Mouse (Mus musculus): ENCODE measurements around the gene Dagla.

The Dagla gene

DNA sequence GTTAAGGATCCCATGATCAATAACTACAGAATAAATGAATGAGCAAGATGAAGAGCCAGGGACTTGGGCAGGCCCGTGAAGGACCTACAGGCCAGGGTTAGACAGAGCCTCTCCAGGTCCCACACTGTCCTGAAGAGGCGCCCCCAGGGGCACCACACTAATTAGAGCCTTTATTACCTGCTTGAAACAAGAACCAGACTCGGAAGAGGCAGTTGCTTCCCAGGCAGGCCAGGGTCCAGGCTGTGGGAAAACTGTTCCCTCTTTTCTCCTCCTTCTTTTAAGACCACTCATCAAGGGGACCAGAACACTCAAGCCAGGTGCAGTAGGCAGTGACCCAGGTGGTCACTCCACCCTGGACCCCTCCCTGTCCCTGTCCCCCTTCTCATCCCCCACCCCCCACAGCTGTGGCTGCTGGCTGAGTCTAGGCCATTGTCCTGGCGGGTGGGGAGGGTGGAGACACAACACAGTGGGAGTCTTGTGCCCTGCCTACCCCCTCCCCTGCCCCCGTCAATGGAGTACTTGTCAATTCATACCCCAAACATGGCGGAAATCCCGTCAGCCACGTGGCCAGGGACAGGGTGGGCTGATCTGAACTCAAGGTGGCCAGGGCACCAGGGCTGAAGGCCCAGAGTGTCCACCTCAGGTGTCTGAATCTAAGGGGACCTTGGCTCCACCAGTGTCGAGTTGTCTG, 72.2 kb downstream of the Dagla start:
- peak; percentile 26 for DNase-seq

DNA sequence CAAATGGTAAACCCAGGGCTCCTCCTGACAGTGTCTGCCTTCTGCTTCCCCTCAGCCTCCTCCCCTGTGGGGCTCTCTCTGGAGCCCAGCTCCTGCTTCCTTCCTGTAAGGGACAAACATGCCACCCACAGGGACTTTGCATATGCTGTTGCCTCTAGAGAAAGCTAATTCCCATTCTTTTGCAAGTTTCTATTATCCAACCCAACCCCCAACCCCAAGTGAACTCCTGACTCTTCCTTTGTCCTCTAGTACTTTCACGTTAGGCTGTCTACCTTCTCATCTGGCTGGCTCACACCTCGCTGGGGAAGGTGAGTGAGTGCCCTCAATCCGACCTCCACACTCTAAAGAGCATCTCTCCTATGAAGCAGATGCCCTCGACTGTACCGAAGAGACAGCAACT, 72.8 kb downstream of the Dagla start:
- DNase-seq: no peak

DNA sequence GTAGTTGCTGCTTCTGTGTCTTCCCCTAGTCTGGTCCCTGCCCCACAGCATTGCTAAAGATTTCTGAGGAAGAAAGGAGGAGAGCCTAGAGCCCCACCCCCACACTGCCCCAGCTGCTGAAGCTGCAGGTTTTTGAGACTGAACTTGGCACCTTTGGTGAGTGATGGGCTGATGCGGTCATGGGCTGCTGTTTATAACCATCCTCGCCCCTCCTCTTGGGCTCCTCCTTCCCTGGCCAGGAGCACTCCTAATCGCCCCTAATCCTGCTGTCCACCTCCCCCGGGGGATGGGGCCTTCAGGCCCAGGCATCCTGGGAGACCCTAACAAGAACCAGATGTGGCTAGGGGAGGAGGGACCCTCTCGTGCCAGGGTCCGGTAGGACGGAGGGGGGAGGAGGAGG, 73.7 kb downstream of the Dagla start:
- DNase-seq: no peak

DNA sequence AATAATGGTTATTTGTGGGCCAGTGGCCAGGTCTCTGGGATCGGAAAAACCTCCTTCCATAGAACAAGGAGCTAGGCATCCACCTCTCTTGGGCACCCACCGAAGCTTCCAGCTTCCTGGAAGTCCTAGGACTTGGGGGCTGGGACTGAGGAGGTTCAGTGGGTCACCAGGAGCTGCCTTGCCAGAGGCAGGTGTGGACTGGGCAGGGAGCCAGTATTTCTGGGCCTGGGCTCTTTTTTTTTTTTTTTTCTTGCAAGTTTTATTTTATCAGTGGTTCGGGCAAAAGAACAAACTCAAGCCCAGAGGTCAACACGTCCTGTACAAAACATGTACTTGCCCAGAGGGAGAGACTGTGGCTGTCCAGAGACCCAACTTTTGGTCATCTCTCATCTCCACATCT, 78.9 kb downstream of the Dagla start:
- DNase-seq: no peak

DNA sequence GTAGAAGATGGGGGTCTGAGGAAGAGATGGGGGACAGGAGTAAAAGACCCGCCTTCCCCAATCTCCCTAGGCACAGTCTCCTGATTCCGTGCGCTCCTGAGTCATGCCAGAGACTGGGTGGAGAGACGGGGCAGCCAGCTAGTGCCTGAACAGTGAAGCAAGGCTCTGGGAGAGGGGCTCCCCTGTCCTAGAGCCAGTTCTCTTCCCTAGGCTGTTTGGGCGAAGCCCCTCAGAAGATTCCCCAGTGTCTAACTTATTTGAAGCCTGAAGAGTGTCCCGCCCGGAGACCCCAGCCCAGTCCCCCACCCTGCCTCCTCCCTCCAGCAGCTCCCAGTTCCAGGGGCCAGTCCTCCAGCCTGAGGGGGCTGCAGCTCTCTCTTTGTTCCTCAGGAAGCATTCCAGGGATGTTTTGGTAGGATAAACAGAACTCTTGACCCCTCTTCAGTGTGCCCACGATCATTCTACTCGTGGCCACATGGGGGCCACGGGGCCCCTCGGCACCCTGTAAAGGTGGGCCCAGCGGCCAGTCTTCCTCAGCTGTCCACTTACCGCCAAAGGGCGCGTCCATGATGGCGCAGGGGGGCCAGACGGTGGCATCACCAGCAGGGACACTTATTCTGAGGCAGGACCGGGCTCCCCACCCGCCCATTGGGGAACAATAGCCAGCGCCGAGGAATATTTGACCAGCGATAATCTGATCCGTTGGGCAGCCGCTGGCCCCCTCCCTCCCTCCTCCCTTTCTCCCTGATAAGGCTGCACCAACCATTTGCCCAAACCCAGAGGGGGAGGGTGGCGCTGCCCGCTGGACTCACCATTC, 79.8 kb downstream of the Dagla start:
- no peak for DNase-seq

DNA sequence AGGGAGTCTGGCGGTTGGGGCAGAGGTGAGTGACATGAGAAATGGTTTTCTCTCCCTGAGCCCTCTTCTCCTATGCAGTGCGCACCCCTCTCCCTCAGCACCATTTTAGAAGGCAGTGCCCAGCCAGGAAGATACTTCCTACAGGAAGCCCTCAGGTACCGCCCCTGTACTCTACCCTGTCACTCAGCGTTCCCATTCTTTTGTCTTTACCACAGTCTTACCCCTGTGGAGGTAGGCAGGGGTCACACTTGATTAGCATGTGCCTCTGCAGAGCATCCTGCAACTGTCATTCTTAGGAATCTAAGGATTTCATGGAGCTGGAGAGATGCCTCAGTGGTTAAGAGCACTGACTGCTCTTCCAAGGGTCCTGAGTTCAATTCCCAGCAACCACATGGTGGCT, 81.1 kb downstream of the Dagla start:
- DNase-seq: no peak

DNA sequence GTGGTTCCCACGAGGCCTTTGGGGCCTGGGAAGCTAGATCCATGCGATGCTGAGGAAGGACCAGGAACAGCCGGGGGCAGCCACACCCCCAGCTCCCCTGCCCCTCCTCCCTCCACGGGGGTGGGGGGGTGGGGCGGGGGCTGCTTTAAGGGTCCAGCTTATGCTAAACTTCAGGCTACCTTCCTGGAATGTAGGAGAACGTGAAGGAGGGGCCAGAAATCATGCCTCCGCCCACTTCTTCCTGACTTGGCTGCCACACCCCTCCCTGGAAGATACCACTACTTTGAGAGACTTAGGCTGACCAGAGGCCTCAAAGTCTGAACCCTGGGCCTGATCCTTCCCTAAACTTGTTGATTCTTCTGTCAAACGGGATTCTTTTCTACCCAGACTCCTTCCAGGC, 82.0 kb downstream of the Dagla start:
- DNase-seq: no peak

DNA sequence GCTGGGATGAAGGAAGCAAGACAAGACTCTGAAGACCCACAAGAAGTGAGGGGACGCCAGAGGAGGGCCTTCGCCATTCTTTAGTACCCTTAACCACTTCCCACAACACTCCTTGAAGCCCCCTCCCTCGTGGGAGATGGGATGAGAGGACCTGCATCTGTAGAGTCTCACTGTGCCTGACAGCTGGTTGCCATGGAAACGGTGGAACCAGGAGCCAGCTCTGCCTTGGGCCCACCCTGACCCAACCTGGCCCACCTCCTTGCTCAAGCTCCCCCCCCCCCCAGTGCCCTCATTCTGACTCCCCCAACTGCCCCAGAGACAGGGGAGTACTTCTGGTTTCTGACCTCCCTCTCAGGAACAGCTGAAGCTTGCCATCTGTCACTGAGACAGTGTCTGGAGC, 83.1 kb downstream of the Dagla start:
- DNase-seq: no peak

DNA sequence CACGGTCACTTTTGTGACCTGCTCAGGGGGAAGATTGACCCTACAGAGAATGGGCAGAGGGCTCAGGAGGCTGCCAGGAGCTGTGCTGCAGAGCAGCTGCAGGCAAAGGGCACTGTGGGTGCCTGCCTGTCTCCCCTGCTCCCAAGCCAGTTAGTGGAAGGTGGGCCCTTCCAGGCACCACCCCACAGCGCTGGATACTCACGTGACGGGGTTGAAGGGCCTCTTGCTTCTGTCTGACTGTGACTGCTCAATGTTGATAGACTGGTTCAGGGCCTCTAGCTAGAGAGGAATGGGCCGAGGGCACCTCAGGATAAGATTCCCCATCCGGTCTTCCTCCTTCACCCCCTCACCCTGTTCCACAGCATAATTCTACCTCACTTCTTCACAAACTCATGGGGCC, 85.1 kb downstream of the Dagla start:
- DNase-seq: no peak

DNA sequence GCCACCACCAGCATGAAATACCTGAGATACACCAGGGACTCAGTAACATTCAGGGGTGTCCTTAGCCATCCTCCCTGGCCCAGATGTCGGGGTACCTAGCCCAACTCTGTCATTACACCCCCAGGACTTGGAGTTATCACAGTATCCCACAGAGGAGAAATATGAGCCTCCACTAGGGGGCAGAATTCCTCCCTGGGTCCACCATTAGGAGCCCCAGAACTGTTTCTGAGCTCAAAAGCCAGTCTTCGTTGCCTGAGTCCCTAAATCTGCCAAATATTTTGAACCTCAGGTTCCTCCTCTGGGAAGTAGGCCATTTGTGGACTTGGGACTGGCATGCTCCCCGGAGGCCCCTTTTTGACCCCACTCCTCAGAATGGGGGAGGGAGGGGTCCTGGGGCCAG, 85.6 kb downstream of the Dagla start:
- no peak for DNase-seq

DNA sequence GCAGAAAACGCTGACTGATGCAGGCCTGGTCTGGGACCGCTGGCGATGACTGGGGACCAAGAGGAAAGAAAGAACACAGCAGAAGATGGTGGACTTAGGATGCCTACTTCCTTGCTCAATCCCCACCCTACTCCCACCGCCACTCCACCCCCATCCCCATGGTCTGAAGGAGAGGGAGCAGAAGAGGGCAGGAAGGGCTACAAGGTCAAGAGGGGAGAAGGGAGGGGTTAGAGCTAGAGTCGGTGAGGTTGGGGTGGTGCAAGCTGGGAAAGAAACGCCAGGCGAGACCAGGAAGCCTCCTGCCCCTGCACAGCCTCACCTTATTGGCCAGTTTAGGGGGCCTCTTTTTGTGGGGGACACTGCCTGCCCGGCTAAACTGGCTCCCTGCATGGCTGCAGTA, 88.6 kb downstream of the Dagla start:
- DNase-seq: no peak

DNA sequence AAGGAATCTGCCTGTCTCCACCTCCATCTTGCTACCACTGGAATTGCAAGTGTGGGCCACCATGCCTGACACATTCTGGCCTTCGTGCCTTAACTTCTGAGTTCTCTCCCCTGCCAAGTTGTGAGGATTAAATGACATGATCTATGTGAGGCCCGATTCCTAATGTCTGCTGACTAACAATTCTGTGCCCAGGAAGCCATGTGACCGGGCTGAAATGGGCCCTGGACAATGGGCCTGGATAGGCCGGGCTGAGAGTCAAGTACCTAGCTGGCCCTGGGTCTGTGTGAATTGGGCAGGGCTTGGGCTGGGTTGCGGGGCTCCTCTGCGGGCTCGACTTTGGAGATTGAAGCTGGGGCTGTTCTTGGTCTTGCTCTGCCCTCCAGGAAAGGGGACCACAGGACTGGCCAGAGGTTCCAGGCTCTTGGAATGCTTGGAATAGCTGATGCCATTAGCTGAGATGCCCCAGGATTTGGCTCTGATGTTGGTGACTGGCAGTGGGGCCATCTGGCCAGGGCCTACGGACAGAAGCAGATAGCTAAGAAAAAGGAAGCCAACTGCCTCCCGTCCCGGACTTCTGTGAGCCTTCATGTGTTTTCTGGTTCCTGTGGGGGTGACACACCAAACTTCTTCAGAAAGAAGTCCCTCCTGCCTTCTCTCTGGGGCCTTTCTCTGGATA, 90.7 kb downstream of the Dagla start:
- DNase-seq: no peak

DNA sequence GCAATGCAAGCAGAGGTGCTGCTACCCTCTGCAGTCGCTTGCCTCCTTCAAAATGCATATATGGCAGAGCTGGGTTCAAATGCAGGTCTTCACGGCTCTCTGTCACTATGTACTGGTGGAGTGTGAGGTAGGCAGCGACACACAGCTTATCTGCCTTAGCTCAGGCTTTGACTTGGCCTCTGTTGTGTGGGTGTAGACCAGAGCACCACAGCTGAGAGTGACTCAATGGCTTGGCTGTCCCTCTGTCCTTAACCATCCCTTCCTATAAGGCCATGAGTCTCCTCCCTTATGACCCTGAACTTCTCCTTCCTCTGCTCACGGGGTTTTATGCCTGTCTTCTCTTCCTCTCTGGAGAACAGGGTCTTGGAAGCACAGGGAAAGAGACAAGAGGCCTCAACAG, 93.8 kb downstream of the Dagla start:
- no peak for DNase-seq

DNA sequence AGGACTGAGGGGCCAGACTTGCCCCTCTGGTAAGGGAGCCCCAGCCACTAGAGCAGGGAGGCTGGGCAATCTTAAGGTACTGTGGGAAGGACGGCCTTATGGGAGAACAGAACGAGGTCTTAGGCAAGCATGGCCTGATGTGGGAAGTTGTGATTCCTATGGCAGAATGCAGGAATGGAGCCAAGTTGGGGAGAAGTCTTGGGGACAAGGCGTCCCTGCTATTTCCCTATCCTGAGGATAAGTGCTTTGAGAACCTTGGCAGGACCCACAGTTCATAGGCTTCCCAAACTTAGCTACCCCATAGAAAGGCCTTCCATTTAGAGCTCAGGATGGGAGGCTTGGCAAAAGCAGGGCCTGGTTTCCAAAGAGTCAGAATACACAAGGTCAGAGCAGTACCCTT, 95.8 kb downstream of the Dagla start:
- DNase-seq: no peak

DNA sequence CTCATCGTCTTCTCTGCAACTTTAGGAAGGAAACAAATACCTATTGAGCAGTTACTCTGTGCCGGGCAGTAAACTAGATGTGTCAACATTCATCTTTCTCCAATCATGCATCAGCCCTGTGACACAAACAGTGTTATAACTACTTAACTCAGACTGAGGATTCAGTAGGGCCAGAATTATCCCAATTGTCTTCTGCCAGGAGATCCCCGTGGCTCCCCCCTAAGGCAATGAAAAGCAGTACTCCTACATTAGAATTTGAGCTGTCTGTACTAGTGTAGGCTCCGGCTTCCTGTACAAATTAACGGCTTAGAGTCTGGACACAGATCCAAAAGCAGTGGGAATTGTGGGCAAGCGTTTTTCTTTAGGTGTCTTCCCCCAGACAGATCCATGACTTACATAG, 99.6 kb downstream of the Dagla start:
- DNase-seq: no peak

DNA sequence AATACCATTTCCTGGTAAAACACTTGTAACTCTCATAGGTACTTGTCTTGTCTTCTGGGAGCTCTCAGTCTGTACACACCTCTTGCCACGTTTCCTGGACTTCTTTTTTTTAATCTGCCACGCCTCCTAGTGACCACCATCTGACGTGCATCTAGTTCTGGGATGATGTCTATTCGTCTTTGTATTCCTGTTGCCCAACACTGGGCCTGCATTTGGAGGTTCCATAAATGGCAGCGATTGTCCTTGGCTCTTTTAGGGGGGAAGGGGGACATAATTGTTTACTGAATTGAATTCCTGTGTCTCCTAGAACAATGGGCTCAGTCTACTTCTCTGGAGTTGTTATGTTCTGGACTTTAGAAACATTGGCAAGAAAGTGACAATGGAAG, 100.1 kb downstream of the Dagla start:
- peak; percentile 59 for DNase-seq

DNA sequence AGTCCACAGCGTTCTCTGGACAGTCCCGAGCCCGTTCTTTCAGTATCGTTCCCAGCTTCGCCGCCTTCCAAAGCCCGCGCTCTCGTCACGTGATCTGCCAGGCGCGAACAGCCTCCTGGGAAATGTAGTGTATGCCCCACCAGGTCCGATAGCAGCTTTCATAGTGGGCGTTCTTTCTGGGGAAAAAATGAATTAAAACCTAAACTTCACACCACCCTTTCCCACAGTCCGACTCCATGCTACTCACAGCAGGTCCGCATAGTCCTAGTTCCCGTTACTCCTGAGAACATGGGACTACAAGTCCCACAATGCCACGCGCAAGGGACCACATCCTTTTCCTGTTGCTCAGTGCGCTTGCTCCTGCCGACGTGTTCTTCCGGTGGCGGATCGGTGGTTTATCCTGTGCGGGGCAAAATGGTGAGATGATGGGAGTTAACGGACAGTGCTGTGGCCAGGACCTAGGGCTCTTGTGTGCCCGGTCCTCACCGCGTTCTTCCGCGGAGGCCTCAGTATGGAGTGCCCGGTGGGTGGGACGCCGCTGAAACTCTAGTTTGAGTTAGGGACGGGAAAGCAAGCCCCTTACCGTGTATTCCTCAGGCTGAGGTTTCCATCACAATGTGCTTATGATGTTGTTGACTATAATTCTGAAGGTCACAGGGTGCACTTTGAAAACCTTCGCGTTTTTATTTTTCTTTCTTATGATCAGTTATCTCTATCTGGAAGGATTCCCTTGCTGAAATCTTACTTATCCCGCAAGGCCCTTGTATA, 100.6 kb downstream of the Dagla start, which contains the start of the genes Tmem258 and Fen1:
Gene Tmem258 (plus strand): TSS at position 167 of the 768 bp plus-strand sequence.
Gene Fen1 (minus strand): TSS at position 322 of the 768 bp plus-strand sequence.
- DNase-seq: peak; percentile 90

DNA sequence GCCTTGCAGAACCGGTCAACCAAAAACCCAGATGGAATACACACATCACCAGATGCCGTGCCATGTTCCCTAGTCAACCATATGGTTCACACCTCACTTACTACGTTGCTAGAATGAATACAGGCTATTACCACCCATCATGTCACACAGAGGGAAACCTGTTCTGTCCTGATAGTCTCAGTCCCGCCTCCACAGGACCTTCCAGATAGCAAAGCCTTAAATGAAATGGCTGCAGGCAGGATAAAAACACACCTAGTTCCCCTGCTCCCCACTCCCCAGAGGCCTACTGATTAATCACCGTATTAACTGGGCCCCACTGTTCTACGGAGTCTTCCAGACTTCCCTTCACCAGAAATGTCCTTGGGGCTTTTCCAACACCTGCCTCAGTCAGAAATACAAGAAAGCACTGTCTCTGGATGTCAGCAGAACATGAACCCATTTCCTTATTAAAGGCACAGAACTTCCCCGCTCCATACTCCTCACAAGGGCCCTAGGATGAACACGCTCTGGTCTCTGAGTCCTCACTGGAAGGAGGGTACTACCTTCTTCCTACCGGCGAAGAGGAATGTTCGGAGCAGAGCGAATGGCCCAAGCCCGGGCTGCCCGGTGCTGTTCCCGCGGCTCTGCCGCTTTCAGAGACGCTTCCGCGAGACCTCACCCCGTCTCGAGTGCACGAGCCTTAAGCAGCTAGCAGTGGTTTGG, 101.4 kb downstream of the Dagla start:
- peak; percentile 39 for DNase-seq

DNA sequence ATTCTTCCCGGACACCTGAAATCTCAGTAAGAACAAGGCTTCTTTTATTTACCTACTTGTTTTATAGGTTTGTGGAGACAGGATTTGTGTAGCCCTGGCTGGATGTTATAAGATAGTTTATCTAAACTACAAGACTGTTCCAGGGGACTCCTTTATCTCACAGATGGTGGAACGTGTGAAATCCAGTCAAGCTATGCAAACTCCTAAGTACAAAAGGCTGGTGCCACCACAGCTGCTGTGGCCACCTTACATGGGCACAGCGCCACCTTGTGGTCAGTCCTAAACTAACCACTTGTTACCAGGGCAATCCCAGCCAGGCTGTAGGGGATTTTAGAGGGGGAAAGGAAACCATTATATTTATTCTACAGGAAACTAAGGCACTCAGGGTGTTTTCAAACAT, 106.0 kb downstream of the Dagla start:
- DNase-seq: peak; percentile 55

DNA sequence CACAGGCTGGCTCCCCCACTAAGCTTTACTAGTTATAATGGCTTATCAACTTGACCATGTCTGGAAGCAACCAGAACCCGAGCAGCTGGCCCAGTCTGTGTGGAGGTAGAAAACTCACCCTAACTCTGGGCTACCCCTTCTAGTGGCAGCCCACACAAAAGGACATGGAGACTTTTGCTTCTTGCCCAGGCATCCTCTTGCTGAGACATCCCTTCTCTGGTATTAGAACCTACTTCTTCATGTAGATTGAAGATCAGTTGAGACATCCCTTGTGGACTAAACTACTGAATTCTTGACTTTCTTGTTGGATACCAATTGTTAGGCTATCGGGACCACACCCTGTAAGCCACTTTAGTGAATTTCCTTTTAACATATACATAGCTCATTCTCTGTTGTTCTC, 106.4 kb downstream of the Dagla start:
- no peak for DNase-seq

DNA sequence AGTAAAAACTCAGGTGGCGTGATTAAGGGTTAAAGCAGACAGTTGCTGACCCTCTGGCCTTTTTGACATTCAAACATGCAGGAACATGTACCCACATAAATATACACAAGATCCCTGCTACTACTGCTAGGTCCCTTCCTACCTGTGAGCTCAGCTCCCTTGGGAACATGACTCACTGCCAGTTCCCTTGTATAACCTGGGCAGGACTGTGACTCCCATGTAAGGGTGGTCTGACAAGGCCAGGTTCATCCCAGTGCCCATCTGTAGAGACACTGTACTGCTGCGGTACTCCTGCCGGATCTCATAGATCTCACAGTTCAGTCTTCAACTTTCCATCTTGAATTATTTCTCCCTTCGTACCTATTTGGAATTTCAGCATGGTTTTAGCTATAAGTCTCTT, 107.5 kb downstream of the Dagla start:
- DNase-seq: no peak

Measured in cerebellum, adult 11-12 months (tissue).